Mouse (Mus musculus) myocyte (in vitro differentiated cells): ENCODE measurements around the gene Rab23.

ENCODE experiments used
- CEBPB ChIP-seq: IDR thresholded peaks from 2 replicates; pipeline ENCODE4 v1.6.1; 2011; ENCODE audit warnings: mild to moderate bottlenecking, moderate library complexity; ENCODE audit not compliant: poor library complexity, insufficient read depth, severe bottlenecking
- MAX ChIP-seq: IDR thresholded peaks from one replicate; pipeline ENCODE4 v1.6.1; 2011; ENCODE audit warnings: low read depth, mild to moderate bottlenecking, control low read depth
- MYOD1 ChIP-seq, 3 experiments: IDR thresholded peaks; one replicate each; pipeline ENCODE4 v1.6.1; 2011; ENCODE audit warnings: control low read depth in 2 of 3, low read depth in 2 of 3, mild to moderate bottlenecking in 2 of 3, moderate library complexity in 1 of 3; ENCODE audit not compliant: insufficient read length in 2 of 3, control insufficient read depth in 1 of 3
- POLR2A ChIP-seq: IDR thresholded peaks from one replicate; pipeline ENCODE4 v1.6.1; 2011; ENCODE audit warnings: low read depth, mild to moderate bottlenecking, control low read depth, moderate library complexity; ENCODE audit not compliant: insufficient read length
- POLR2AphosphoS2 ChIP-seq: IDR thresholded peaks from one replicate; pipeline ENCODE4 v1.6.1; 2011; ENCODE audit warnings: low read depth, control low read depth; ENCODE audit not compliant: insufficient read length
- REST ChIP-seq: IDR thresholded peaks from one replicate; pipeline ENCODE4 v1.6.1; 2011; ENCODE audit warnings: mild to moderate bottlenecking, control low read depth, moderate library complexity; ENCODE audit not compliant: insufficient read depth, insufficient read length
- TCF12 ChIP-seq: IDR thresholded peaks from one replicate; pipeline ENCODE4 v1.6.1; 2011; ENCODE audit warnings: mild to moderate bottlenecking, control low read depth; ENCODE audit not compliant: poor library complexity, insufficient read depth, severe bottlenecking
- TCF3 ChIP-seq: IDR thresholded peaks from one replicate; pipeline ENCODE4 v1.6.1; 2011; ENCODE audit warnings: low read depth, control low read depth; ENCODE audit not compliant: insufficient read length
- USF1 ChIP-seq: IDR thresholded peaks from one replicate; pipeline ENCODE4 v1.6.1; 2011; ENCODE audit warnings: low read depth, mild to moderate bottlenecking, control low read depth, moderate library complexity

DNA sequence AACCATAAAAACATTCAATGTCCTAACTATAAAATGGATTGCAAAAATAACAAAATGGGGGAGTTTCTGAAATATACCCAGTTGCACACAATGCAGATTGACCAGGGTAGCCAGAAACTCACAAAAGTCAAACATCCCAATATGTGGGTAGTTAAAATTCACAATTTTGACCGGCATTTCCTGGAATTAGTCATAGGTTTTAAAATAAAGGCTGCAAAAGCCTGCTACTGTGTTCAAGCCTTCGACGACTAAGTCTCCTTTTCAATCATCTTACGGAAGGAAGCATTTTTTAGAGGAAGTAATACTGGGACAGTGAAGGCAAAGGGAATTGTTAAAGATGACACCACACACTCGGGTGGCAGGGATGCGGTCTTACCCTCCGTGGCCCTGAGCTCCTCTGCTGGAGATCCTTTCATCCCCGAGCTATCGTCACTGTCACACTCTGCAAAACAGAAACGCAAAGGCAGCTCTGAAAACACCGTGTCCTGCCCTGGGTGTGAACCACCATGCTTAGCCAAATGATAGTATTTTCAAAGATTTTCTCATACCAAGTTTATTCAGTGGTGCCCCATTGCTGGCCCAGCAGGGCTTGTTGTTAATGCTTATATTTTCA is 45.9 kb downstream of the Rab23 start:
- TF ChIP-seq POLR2A, result no peak
- TF ChIP-seq MYOD1 (IDR thresholded peaks at IDR 0.05; ENCODE audit: control insufficient read depth in 1 of 3, insufficient read length in 2 of 3, low read depth in 2 of 3), result no peak
- TF ChIP-seq TCF3, result no peak
- no peak for TF ChIP-seq POLR2AphosphoS2
- no peak for TF ChIP-seq MAX
- TF ChIP-seq CEBPB, result no peak
- TF ChIP-seq TCF12, result no peak
- no peak for TF ChIP-seq USF1
- TF ChIP-seq REST, result no peak
